25 mouse cellular contexts compared by ENCODE assay signal in genomic region chr13:99915632-99916031, GRCm38 (mm10). TPM values are rescaled to one million over a fixed set of nuclear protein-coding genes. Genes with fewer than 3 reads are reported as not detected.
"Had no signal": no experiment of that assay in that cellular context is flagged by ENCODE, and none has a peak within 500 bp of the region (broad histone marks: within the 10 kb centered on the region; RNA-seq: fewer than 3 reads in every experiment).

No protein-coding gene starts in this region.

- H3K27me3 ChIP-seq: heart, embryonic 12.5 days; hindbrain, embryonic 12.5 days; intestine, embryonic 15.5 days; limb, embryonic 12.5 days had no signal

- DNase-seq: gastrocnemius, adult 2 months; gastrocnemius, postnatal 10 days; gastrocnemius, postnatal 25 days; heart, adult 18-20 months; heart, postnatal 10 days; heart, postnatal 4 days; kidney, adult 18-20 months; kidney, postnatal 14 days; kidney, postnatal 36 days; liver had no signal

- H3K9me3 ChIP-seq: heart, embryonic 10.5 days; heart, embryonic 12.5 days; hindbrain, embryonic 10.5 days; hindbrain, embryonic 12.5 days; intestine, embryonic 15.5 days; limb, embryonic 10.5 days; limb, embryonic 12.5 days had no signal

- H3K4me2 ChIP-seq: heart, embryonic 12.5 days; hindbrain, embryonic 12.5 days; hindbrain, embryonic 14.5 days; intestine, embryonic 15.5 days; limb, embryonic 12.5 days; liver, embryonic 11.5 days had no signal

- H3K4me3 ChIP-seq: gastrocnemius, adult 2 months; heart, embryonic 10.5 days; heart, embryonic 12.5 days; hindbrain, embryonic 10.5 days; hindbrain, embryonic 12.5 days; intestine, embryonic 15.5 days; layer of hippocampus, adult 2 months; left cerebral cortex, adult 2 months; limb, embryonic 10.5 days; limb, embryonic 12.5 days had no signal

- H3K9ac ChIP-seq: heart, embryonic 12.5 days; hindbrain, embryonic 12.5 days; hindbrain, embryonic 14.5 days; intestine, embryonic 15.5 days; limb, embryonic 12.5 days; liver, embryonic 14.5 days had no signal

- H3K36me3 ChIP-seq: heart, embryonic 10.5 days; heart, embryonic 12.5 days; hindbrain, embryonic 10.5 days; hindbrain, embryonic 12.5 days; intestine, embryonic 15.5 days; limb, embryonic 10.5 days; limb, embryonic 12.5 days had no signal

- H3K4me1 ChIP-seq: heart, embryonic 10.5 days; heart, embryonic 12.5 days; hindbrain, embryonic 10.5 days; hindbrain, embryonic 12.5 days; intestine, embryonic 15.5 days; limb, embryonic 10.5 days; limb, embryonic 12.5 days had no signal

- H3K27ac ChIP-seq: gastrocnemius, adult 2 months; heart, embryonic 10.5 days; hindbrain, embryonic 10.5 days; hindbrain, embryonic 12.5 days; hindbrain, embryonic 14.5 days; intestine, embryonic 15.5 days; layer of hippocampus, adult 2 months; left cerebral cortex, adult 2 months; limb, embryonic 10.5 days; limb, embryonic 12.5 days; liver, embryonic 14.5 days had no signal

- ATAC-seq: hindbrain, embryonic 16.5 days; inflammation-experienced regulatory T-cells, adult 6 months; intestine, embryonic 15.5 days; intestine, postnatal 0 days had no signal

RNA-seq across cellular contexts. Expression of gene Cartpt, which starts 14.7 kb away (rescaled TPM):
- polyA plus RNA-seq: heart, embryonic 12.5 days; inflammation-experienced regulatory T-cells, adult 6 months; limb, embryonic 12.5 days; liver, embryonic 14.5 days had no signal
